Mouse (Mus musculus): ENCODE results near the gene Fcer1a.
"Not testable (repeated sequence)": the region's sequence is repeated elsewhere in the genome, so short reads cannot be mapped to it uniquely, and the experiment has no call there.

The Fcer1a gene

DNA sequence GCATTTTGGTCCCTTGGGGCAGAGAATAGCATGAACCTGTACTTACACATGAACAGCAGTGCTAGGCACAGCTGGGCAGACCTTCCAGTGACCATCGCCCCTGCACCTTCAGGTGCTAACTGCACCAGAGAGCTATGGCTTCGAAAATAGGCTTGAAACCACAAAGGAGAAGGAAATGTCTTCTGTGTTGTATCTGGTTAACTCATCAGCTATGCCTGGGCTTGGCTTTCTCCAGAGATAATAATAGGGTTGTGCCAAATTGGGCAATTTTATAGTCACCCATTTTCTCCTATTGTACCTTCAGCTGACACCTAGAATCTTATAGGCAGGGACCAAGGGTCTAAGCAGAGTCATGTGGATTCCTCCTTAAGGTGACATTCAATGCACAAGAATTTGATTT, at the start of gene Fcer1a:
Fcer1a (minus strand) TSS at position 134 of the 400 bp plus-strand sequence.
- DNase-seq (ENCODE audit: low read depth, low spot score) = no peak

DNA sequence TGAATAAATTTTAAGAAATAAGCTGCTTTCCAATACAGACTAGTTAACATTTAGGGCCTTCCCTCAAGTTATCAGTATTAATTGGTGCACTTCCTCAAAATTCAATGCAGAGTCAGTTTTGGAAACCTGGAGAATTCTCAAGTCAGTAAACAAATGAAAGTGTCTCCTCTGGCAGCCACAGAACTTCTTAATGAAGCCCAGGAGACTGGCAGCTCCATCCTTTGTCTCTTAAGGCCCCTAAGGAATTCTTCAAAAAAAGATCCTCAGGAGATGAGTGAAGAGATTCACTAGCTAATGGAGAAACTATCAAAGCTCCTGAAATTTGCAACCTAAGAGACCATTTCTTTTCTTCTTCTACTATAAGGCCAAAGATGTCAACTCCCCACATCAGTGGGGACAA, 38.7 kb upstream of the Fcer1a start, which contains the start of gene Olfr418:
Olfr418 (plus strand) TSS at position 301 of the 400 bp plus-strand sequence.
- DNase-seq (ENCODE audit: low read depth, low spot score) = no peak

DNA sequence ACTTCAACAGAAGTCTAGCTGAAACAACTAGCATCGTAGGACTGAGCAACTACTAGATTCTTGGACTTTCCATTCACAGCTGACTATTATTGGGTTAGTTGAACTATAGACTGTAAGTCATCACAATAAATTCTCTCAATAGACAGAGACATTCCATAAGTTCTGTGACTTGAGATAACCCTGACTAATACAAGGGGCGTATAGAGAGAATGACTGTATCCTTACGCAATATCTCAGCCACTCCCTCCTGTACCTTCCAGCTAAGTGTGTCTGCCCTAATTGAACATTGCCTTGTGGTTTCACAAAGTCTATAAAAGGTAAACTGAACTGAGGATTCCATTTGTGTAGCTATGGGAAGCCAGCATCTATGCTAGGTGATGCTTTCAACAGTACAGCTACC, 22.9 kb upstream of the Fcer1a start:
- DNase-seq (ENCODE audit: low read depth, low spot score) = no peak

DNA sequence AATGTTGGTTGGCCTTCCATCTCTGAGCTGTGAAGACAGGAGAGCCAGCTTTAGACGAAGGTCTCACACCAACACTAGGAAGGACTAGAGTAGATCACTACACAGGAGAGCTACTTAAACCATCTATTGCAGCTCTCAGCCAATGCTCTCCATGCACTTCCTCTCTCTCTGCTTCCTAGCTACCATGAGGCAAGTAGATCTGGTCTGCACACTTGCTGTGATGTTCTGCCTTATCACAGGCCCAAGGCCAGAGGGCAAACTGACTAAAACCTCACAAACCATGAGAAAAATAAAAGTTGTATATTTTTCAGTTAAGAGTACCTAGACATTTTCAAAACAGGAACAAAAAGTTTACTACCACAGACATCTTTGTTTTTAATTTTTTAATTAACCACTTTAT, 10.0 kb upstream of the Fcer1a start:
- not testable (repeated sequence) for DNase-seq (ENCODE audit: low read depth, low spot score)

DNA sequence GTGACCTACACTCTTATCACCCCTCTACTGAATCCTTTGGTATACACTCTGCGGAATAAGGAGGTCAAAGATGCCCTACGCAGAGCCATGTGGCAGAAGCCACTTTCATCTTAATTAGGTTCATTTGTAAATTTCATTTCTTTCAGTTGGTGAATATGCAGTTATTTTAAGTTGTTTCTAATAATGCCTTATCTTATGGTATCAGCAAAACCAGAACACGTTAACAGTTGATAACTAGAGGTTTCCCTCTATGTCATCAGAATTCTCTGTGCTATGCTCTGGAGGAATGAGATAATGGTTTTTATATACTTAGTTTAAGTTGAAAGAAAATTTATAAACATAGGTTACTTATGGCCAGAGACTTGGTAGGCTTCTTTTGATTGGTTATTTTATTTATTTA, 10.5 kb downstream of the Fcer1a start:
- no peak for DNase-seq (ENCODE audit: low read depth, low spot score)

DNA sequence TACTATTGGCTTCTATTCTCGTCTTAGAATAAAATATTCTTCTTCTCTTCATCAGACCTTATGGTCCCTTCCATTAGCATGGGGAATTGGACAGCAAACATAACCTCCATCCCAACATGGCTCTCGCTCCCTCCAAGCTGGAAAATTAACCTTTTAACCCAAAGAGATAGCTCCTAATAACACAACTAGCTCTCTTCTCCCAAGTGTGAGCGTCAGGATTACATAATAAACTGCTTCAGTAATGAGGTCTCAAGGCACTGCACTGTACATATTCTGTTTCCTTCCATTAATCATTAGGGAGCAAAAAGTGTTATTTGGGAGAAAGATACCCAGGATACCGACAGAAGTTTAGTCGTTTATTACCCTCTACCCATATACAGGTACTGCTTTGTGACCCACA, 14.9 kb downstream of the Fcer1a start, which contains the start of gene Olfr1404:
Olfr1404 (plus strand) TSS at position 301 of the 400 bp plus-strand sequence.
- DNase-seq (ENCODE audit: low read depth, low spot score) = no peak

DNA sequence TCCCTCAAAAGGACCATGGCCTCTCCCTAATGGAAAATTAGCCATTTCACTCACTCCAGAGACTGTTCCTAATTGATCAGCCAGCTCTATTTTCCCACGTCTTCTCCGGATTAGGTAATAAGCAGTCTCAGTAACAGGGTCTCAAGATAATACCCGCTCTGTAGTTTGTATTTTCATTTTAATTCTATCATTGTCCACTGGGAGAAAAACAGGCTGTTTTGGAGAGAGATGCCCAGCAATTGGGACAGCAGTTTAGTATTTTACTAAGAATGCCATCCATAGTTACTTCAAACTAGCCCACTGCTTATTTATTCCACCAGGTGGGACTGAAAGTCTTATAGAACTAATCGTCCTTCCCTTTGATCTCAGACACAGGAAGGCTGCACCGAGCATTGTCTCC, 29.5 kb downstream of the Fcer1a start, which contains the start of gene Olfr218:
Olfr218 (plus strand) TSS at position 301 of the 400 bp plus-strand sequence.
- no peak for DNase-seq (ENCODE audit: low read depth, low spot score)

DNA sequence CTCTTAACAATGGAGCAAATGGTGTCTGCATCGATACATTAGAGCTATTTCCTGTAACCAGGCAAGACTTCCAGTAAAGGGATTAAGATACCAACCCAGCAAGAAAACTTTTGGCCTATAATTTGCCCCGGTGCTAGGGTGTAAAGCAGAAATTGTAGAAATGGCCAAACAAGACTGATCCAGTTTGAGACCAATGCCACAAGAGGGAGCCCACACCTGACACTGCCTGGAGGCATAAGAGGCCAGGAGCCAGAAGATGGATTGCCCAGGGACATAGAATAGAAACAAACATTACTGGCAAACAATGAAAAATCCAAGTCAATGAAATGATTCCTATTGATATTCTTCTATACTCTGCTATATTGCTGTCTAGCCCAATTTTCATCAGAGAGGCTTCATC, 30.7 kb downstream of the Fcer1a start:
- peak; percentile 6 for DNase-seq (ENCODE audit: low read depth, low spot score)

DNA sequence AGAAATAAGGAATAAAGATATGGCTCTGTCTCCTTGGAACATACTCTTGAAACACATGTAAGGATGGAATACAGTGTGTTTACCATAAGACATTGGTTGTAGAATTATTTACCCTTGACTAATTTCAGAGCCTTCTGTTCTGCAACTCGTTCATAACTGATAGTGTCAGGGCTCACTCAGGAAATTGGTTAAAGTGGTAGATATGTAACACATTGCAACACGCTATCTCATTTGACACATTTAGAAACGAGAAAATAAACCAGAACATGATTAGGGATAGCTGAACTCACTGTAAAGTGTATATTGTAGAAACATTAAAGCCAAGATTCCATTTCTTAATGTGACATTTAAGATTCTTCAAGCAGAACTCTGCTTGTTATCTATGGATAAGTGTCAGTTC, 35.0 kb downstream of the Fcer1a start:
- no peak for DNase-seq (ENCODE audit: low read depth, low spot score)

DNA sequence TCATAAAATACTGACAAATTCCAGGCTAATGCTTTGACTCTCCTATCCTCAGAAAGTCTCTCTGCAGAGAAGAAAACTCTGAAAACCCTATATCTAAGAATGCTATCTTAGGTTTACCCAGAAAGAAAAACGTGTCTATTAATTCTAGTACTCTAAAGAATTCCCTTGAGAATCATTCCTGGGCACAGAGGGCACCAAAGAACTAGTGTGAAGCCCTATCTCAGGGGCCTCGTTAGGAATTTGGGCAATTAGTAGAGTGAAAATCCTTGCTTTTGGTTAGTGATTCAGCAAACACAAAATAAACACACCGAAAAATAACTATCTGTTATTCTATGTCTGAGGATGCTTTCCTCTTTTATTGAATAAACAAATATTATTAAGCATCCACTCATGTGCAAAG, 36.5 kb downstream of the Fcer1a start, which contains the start of gene Olfr1406:
Olfr1406 (minus strand) TSS at position 101 of the 400 bp plus-strand sequence.
- no peak for DNase-seq (ENCODE audit: low read depth, low spot score)

DNA sequence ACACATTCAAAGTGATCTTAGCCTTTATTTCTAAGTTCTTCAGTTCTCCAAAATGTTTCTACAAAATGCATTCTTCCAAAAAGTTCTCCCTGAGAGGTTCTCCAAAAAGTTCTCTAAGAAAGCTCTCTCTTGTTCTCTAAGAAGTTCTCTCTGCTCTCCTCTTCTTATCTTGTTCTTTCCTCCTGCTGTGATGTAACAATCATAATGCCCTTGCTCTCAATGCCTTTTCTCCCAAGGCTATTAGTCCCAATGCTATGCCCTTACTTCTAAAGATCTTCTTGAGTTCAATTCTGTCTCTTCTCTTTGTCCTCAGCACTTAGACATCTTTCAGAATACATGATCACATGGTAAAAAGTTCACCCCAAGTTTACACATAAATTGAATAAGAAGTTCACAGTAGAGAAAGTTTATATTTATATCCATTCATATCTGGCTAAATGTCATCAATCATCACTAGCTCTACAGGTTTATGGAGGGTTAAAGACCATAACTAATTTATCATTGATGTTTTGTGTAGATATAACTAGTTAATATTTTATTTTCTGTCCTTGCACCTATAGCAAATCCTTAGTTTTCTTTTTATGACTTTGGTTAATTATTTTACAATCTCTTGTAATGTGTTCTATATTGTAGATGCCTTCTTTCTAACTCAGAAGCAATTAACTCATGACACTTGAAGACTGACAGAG, 52.7 kb downstream of the Fcer1a start:
- DNase-seq (ENCODE audit: low read depth, low spot score) = no peak
